7 mouse cellular contexts compared by ENCODE assay signal in genomic region chr16:34342369-34343160, GRCm38 (mm10).
DNase-seq lines count a peak whose midpoint lies in the region; ATAC-seq and TF ChIP-seq lines count a peak whose summit lies in the region.

No protein-coding gene starts in this region.

- no peaks in the 10 kb centered on the region for H3K27me3 ChIP-seq in heart, postnatal 0 days (ENCODE audit: control insufficient read depth, insufficient read depth, low read length)
- H3K27me3 ChIP-seq in limb, embryonic 10.5 days (ENCODE audit: low read depth, poor library complexity, severe bottlenecking): no peaks in the 10 kb centered on the region

- no peak overlapping the region for H3K4me2 ChIP-seq in heart, postnatal 0 days (ENCODE audit: low read depth, low read length)

- H3K4me3 ChIP-seq in heart, postnatal 0 days (ENCODE audit: low read depth, low read length): no peak overlapping the region
- H3K4me3 ChIP-seq in limb, embryonic 10.5 days: no peak overlapping the region

- TF ChIP-seq CTCF in heart, postnatal 0 days (IDR thresholded peaks at IDR 0.05; ENCODE audit: low read depth): no peak

- H3K27ac ChIP-seq in heart, postnatal 0 days (ENCODE audit: low read depth): no peak overlapping the region
- H3K27ac ChIP-seq in limb, embryonic 10.5 days: no peak overlapping the region

- H3K36me3 ChIP-seq in heart, postnatal 0 days (replicated peaks; ENCODE audit: control insufficient read depth, insufficient read depth, low read length): no peaks in the 10 kb centered on the region
- H3K36me3 ChIP-seq in limb, embryonic 10.5 days: no peaks in the 10 kb centered on the region

- peak; percentile 33; the same call in 1 of the 2 replicates for ATAC-seq in heart, postnatal 0 days (ENCODE audit: insufficient read depth, low read depth)

- H3K9me3 ChIP-seq in heart, postnatal 0 days (replicated peaks; ENCODE audit: control insufficient read depth, low read length): no peaks in the 10 kb centered on the region
- no peaks in the 10 kb centered on the region for H3K9me3 ChIP-seq in limb, embryonic 10.5 days (replicated peaks)

- peak; percentile 92 for DNase-seq in MEL-GATA-1-ER (ENCODE audit: extremely low read depth, low read depth)
- peak; percentile 93 for DNase-seq in brain, adult 2 months (ENCODE audit: low read depth, low spot score)
- DNase-seq in heart, postnatal 0 days (ENCODE audit: low spot score): no peak
- peak; percentile 83 for DNase-seq in left cerebral cortex, postnatal 4 days
- DNase-seq in limb, embryonic 10.5 days (ENCODE audit: low spot score): no peak
- DNase-seq in T-cell, adult 2 months (ENCODE audit: low spot score): no peak
- no peak for DNase-seq in thymus, adult 18-20 months

- 34% methylated on average over 7 of the region's 7 CpGs for WGBS in heart, postnatal 0 days
- WGBS in limb, embryonic 10.5 days: 82% methylated on average over 7 of the region's 7 CpGs

- intact Hi-C loops in left cerebral cortex, postnatal 4 days (cut with DNase I): loop anchor here (5.0 to 10.0 kb wide), 3 partner anchors 182 to 352 kb away; partner anchors contain the start of genes Ccdc14 and Kalrn

- peaks cover 11% of the 10 kb centered on the region; the same call in 1 of the 2 replicates for H3K4me1 ChIP-seq in heart, postnatal 0 days (ENCODE audit: control insufficient read depth, insufficient read depth)
- peaks cover 4% of the 10 kb centered on the region; the same call in 1 of the 2 replicates for H3K4me1 ChIP-seq in limb, embryonic 10.5 days

- no peak for TF ChIP-seq EP300 in heart, postnatal 0 days (IDR thresholded peaks at IDR 0.05; ENCODE audit: low read depth)

- no peak overlapping the region for H3K9ac ChIP-seq in heart, postnatal 0 days (replicated peaks; ENCODE audit: low read depth, low read length)

Comparison
In these comparisons a context has a peak if more than half of its experiments do, and no peak if none do; other contexts are left out.
1. DNase-seq: peak in MEL-GATA-1-ER (single experiment), brain, adult 2 months (single experiment) and left cerebral cortex, postnatal 4 days (single experiment); none in heart, postnatal 0 days (single experiment), limb, embryonic 10.5 days (single experiment), T-cell, adult 2 months (single experiment) and thymus, adult 18-20 months (0 of 2).